Mouse (Mus musculus) liver, adult 2 months (tissue): ENCODE results near the gene Lgr6. TPM values are rescaled to one million over a fixed set of nuclear protein-coding genes. Genes with fewer than 3 reads are reported as not detected.

Experiments used
- DNase-seq: peaks from one replicate; pipeline ENCODE4 v3.0.0-alpha.2; 2011; ENCODE audit warnings: low read depth, low spot score; ENCODE audit errors: extremely low read depth
- H3K27ac ChIP-seq: fragments of 200-500 bp; replicated peaks from 2 replicates; pipeline ENCODE4 v1.5.1; 2012; ENCODE audit warnings: low read depth, mild to moderate bottlenecking, control low read depth, inconsistent platforms, low read length; ENCODE audit not compliant: insufficient read depth
- H3K27me3 ChIP-seq: fragments of 200-500 bp; 2 replicates; pipeline ENCODE4 v1.6.1; 2012; ENCODE audit warnings: mild to moderate bottlenecking, moderate library complexity, low read length, inconsistent platforms; ENCODE audit not compliant: control insufficient read depth, insufficient read depth
- H3K36me3 ChIP-seq: fragments of 200-500 bp; 2 replicates; pipeline ENCODE4 v1.6.1; 2012; ENCODE audit warnings: low read length, inconsistent platforms; ENCODE audit not compliant: control insufficient read depth, insufficient read depth
- H3K4me1 ChIP-seq: fragments of 200-500 bp; 2 replicates; pipeline ENCODE4 v1.6.1; 2011; ENCODE audit warnings: low read length; ENCODE audit not compliant: control insufficient read depth, insufficient read depth
- H3K4me3 ChIP-seq: fragments of 200-500 bp; 2 replicates; pipeline ENCODE4 v1.5.1; 2011; ENCODE audit warnings: low read depth, mild to moderate bottlenecking, control low read depth, low read length, moderate library complexity; ENCODE audit not compliant: insufficient read depth
- H3K79me2 ChIP-seq: fragments of 200-500 bp; 2 replicates; pipeline ENCODE4 v1.6.1; 2012; ENCODE audit warnings: inconsistent platforms, mild to moderate bottlenecking, low read length, moderate library complexity; ENCODE audit not compliant: control insufficient read depth, insufficient read depth
- H3K9ac ChIP-seq: fragments of 200-500 bp; 2 replicates; pipeline ENCODE4 v1.6.1; 2012; ENCODE audit warnings: low read depth, mild to moderate bottlenecking, control low read depth, inconsistent platforms, low read length
- CTCF ChIP-seq: fragments of 200-500 bp; IDR thresholded peaks from 2 replicates; pipeline ENCODE4 v1.5.1; 2011; ENCODE audit warnings: low read depth, low read length, control low read depth
- POLR2A ChIP-seq: fragments of 200-500 bp; IDR thresholded peaks from 2 replicates; pipeline ENCODE4 v1.6.1; 2011; ENCODE audit warnings: low read length, control low read depth; ENCODE audit not compliant: insufficient read depth; ENCODE audit errors: extremely low read depth
- WGBS: fragments of 180-500 bp; shearing (Covaris S2); methylation state at CpG from one replicate; pipeline ENCODE4 v1.1.7; 2018; 5-methylcytosine and 5-hydroxymethylcytosine counted together
- polyA plus RNA-seq: library from polyadenylated mRNA; depleted of rRNA; stranded (reverse); fragments of >200 nt; gene quantifications from 2 replicates; pipeline ENCODE4 v1.2.3, GENCODE M21; 2012
- total RNA-seq: library from RNA; depleted of rRNA; stranded (reverse); fragments of >200 nt; gene quantifications from 2 replicates; pipeline ENCODE4 v1.2.3, GENCODE M21; 2014

The Lgr6 gene
- total and polyA plus RNA-seq, 2 experiments = under 0.01 TPM; not detected in 1

DNA sequence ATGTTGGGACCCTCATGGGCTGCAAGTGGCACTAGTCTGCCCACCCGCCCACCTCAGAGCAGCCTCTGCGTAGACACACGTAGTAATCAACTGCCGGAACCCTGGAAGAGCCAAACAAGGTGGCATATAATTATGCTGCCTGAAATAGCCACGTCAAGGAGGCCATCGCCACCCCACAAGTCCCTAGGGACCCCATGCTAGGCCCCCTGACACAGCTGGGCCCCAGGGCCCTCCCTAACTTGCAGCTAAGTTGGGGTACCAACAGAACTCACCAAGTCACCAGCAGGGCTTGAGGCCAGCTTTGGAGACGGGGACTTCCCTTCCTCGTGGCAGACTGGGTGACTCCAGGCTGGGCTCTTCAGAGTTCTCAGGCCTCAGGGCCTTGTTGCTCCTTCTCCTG is 48.2 kb downstream of the Lgr6 start:
- H3K4me3 ChIP-seq = no peak overlapping the region
- no peaks in the 10 kb centered on the region for H3K36me3 ChIP-seq
- 79% methylated on average over 8 of the region's 8 CpGs for WGBS
- no peak overlapping the region for H3K9ac ChIP-seq
- H3K79me2 ChIP-seq = no peaks in the 10 kb centered on the region
- no peak for TF ChIP-seq POLR2A
- TF ChIP-seq CTCF = no peak
- H3K27me3 ChIP-seq = no peaks in the 10 kb centered on the region
- H3K27ac ChIP-seq = no peak overlapping the region
- DNase-seq = no peak
- no peaks in the 10 kb centered on the region for H3K4me1 ChIP-seq

DNA sequence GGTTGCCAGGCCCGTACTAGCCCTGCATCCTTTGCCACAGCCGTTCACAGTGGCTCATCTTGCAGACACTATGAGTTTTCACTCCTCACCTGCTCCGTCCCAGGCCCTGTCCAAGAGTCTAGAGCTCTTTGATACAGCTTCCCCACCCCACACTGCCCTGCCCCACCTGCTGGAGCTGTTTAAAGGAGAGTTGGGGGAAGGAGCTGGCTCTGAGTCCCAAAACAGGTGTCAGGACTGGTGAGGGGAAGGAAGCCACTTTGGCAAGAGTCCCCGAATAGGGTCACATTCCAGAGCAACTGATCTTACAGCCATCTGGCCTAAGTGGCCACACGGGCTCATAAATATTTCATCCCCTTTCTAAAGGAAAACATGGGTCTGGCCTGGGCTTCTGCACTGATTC is 51.0 kb downstream of the Lgr6 start:
- no peaks in the 10 kb centered on the region for H3K36me3 ChIP-seq
- H3K79me2 ChIP-seq = no peaks in the 10 kb centered on the region
- no peak overlapping the region for H3K27ac ChIP-seq
- no peaks in the 10 kb centered on the region for H3K4me1 ChIP-seq
- H3K9ac ChIP-seq = no peak overlapping the region
- 84% methylated on average over 5 of the region's 5 CpGs for WGBS
- no peak overlapping the region for H3K4me3 ChIP-seq
- no peak for DNase-seq
- TF ChIP-seq CTCF (no peak), POLR2A (no peak)
- no peaks in the 10 kb centered on the region for H3K27me3 ChIP-seq

DNA sequence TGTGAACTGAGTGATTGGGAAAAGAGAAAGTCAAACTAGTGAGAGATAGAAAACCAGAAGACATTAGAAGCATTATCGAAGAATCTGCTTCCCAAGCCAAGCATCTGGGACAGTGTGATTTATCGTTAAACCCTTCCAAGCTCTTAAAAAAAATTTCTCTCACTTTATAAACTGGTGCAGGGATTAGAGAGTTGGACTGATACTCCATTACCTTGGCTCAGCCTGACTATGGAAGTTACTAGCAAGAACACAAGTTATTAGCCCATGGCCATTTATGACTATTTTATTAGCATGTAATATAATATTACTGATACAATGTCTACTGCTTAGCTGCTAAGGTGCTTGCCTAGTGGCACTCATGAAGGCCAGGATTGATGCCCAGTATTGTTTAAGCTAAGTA is 60.6 kb downstream of the Lgr6 start:
- Histone ChIP-seq H3K4me3 (no peak overlapping the region), H3K9ac (no peak overlapping the region), H3K79me2 (no peaks in the 10 kb centered on the region), H3K4me1 (no peaks in the 10 kb centered on the region), H3K27ac (no peak overlapping the region), H3K36me3 (no peaks in the 10 kb centered on the region), H3K27me3 (no peaks in the 10 kb centered on the region; the same call in 1 of the 2 replicates)
- WGBS = 92% methylated on average over 2 of the region's 2 CpGs
- DNase-seq = no peak
- no peak for TF ChIP-seq CTCF
- no peak for TF ChIP-seq POLR2A

DNA sequence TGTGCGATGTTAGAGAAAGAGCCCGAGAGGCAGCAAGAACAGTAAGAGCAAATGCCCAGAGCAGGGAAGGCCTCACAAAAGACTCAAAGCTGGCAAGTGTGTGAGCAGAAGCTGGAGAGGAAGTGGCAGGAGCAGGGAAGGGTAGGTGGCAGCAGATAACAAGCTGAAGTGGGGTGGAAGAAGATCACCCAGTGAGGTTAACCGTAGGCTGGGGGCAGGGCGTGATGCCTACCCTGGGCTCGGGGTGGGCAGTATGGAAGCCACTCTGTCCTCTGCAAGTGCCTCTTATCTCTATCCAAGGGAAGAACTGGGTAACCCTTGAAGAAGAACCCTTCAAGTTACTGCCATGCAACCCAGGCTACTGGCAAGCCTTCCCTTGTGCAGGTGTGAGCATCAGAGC is 68.8 kb downstream of the Lgr6 start:
- H3K4me3 ChIP-seq = no peak overlapping the region
- no peaks in the 10 kb centered on the region for H3K79me2 ChIP-seq
- no peaks in the 10 kb centered on the region for H3K4me1 ChIP-seq
- H3K27me3 ChIP-seq = no peaks in the 10 kb centered on the region
- H3K27ac ChIP-seq = no peak overlapping the region
- no peak for DNase-seq
- WGBS = 82% methylated on average over 5 of the region's 5 CpGs
- TF ChIP-seq CTCF = no peak
- no peak for TF ChIP-seq POLR2A
- no peak overlapping the region for H3K9ac ChIP-seq
- no peaks in the 10 kb centered on the region for H3K36me3 ChIP-seq

DNA sequence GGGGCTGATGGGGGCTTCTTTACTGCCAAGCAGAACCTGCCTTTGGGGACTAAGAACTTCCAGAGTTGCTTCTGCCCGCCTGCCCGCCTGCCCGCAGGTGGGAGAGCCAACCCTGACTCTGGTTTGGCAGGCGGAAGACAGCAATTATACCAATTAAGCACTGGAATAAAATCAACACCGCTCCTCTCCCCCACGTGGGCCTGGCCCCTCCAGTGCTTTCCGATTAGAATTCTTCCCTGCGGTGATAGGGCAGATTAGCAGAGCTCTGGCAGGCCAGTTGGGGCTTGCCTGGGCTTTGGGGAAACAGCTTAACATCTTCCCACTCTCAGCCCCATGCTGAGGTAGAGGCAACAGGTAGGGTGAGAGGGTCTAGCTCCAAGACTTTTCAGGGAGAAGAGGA is 72.4 kb downstream of the Lgr6 start:
- 51% methylated on average over 8 of the region's 8 CpGs for WGBS
- Histone ChIP-seq H3K36me3 (no peaks in the 10 kb centered on the region), H3K9ac (no peak overlapping the region), H3K4me1 (no peaks in the 10 kb centered on the region), H3K4me3 (no peak overlapping the region), H3K27ac (no peak overlapping the region), H3K27me3 (no peaks in the 10 kb centered on the region), H3K79me2 (no peaks in the 10 kb centered on the region)
- TF ChIP-seq CTCF (no peak), POLR2A (no peak)
- no peak for DNase-seq

DNA sequence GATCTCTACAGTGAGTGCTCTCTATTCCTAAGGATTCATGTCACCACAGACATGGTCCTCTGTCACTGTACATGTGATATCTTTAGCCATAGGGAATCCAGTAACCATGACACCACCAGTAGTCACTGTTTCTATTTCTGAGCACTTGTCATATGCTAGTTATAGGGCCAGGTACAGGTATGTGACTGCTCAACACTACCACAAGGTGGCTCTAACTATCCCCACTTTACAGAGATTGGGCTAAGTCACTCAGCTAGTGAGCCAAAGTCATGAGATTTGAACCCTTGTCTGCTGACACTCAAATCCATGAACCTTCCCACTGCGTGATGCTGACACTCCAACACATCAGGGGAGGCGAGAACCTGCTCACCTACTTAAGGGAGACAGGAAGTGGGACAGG is 75.0 kb downstream of the Lgr6 start:
- no peak for DNase-seq
- Histone ChIP-seq H3K36me3 (no peaks in the 10 kb centered on the region), H3K79me2 (no peaks in the 10 kb centered on the region), H3K4me1 (no peaks in the 10 kb centered on the region), H3K9ac (no peak overlapping the region), H3K4me3 (no peak overlapping the region), H3K27me3 (no peaks in the 10 kb centered on the region), H3K27ac (no peak overlapping the region)
- 75% methylated on average over 2 of the region's 2 CpGs for WGBS
- TF ChIP-seq CTCF (no peak), POLR2A (no peak)
